Mouse (Mus musculus): ENCODE data around the gene Slc16a8. TPM values are rescaled to one million over a fixed set of nuclear protein-coding genes. Genes with fewer than 3 reads are reported as not detected.

Gene Slc16a8
- total and polyA plus RNA-seq, 2 experiments from 2014 or later, result 0.67 to 1.8 TPM

GRCm38 (mm10) chr15:79289441-79289840 lies 34.9 kb upstream of the Slc16a8 start:
- no peak for DNase-seq (ENCODE audit: low spot score)
- Histone ChIP-seq H3K9me3 (replicated peaks; ENCODE audit: control insufficient read depth, low read length) (no peaks in the 10 kb centered on the region), H3K9ac (replicated peaks; ENCODE audit: low read depth, low read length) (no peak overlapping the region), H3K27me3 (ENCODE audit: control insufficient read depth, insufficient read depth, low read length) (no peaks in the 10 kb centered on the region), H3K36me3 (replicated peaks; ENCODE audit: control insufficient read depth, insufficient read depth, low read length) (no peaks in the 10 kb centered on the region; the same call in 1 of the 2 replicates), H3K4me2 (ENCODE audit: low read depth, low read length) (no peak overlapping the region), H3K4me3 (ENCODE audit: low read depth, low read length) (no peak overlapping the region), H3K4me1 (ENCODE audit: control insufficient read depth, insufficient read depth) (no peaks in the 10 kb centered on the region), H3K27ac (ENCODE audit: low read depth) (no peak overlapping the region)
- WGBS, result 90% methylated on average over 12 of the region's 12 CpGs
- ATAC-seq (ENCODE audit: insufficient read depth, low read depth), result no peak; the same call in 1 of the 2 replicates
- no peak for TF ChIP-seq EP300 (IDR thresholded peaks at IDR 0.05; ENCODE audit: low read depth)
- no peak for TF ChIP-seq CTCF (IDR thresholded peaks at IDR 0.05; ENCODE audit: low read depth)

GRCm38 (mm10) chr15:79288387-79288786 lies 33.8 kb upstream of the Slc16a8 start:
- no peak overlapping the region for H3K27ac ChIP-seq (ENCODE audit: low read depth)
- H3K36me3 ChIP-seq (replicated peaks; ENCODE audit: control insufficient read depth, insufficient read depth, low read length), result no peaks in the 10 kb centered on the region; the same call in 1 of the 2 replicates
- no peaks in the 10 kb centered on the region for H3K27me3 ChIP-seq (ENCODE audit: control insufficient read depth, insufficient read depth, low read length)
- H3K4me2 ChIP-seq (ENCODE audit: low read depth, low read length), result no peak overlapping the region
- H3K4me3 ChIP-seq (ENCODE audit: low read depth, low read length), result no peak overlapping the region
- no peak overlapping the region for H3K9ac ChIP-seq (replicated peaks; ENCODE audit: low read depth, low read length)
- H3K9me3 ChIP-seq (replicated peaks; ENCODE audit: control insufficient read depth, low read length), result no peaks in the 10 kb centered on the region
- no peak for ATAC-seq (ENCODE audit: insufficient read depth, low read depth)
- 84% methylated on average over 3 of the region's 3 CpGs for WGBS
- TF ChIP-seq CTCF (IDR thresholded peaks at IDR 0.05; ENCODE audit: low read depth) (no peak), EP300 (IDR thresholded peaks at IDR 0.05; ENCODE audit: low read depth) (no peak)
- no peaks in the 10 kb centered on the region for H3K4me1 ChIP-seq (ENCODE audit: control insufficient read depth, insufficient read depth)
- DNase-seq (ENCODE audit: low spot score), result no peak

DNA sequence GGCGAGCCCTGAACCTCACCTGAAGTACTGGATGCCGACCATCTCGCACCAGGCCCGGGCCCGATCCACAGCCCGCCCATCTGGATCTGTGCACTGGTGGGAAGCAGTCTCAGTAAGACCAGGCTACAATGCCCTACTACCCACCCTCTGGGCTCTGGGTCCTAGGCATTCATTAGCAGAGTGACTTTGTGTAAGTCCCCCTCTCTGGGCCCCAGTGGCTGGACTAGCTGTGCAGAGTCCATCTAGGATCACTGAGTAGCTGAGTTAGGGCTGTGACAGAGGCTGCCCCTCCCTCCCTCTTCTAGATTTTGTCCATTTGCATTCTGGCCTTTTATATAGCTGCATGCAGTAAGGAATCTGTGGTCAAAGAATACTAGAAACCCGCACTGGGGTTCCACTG lies 32.5 kb upstream of the Slc16a8 start:
- Histone ChIP-seq H3K4me1 (ENCODE audit: control insufficient read depth, insufficient read depth) (no peaks in the 10 kb centered on the region), H3K27ac (ENCODE audit: low read depth) (no peak overlapping the region), H3K9me3 (replicated peaks; ENCODE audit: control insufficient read depth, low read length) (no peaks in the 10 kb centered on the region), H3K36me3 (replicated peaks; ENCODE audit: control insufficient read depth, insufficient read depth, low read length) (no peaks in the 10 kb centered on the region; the same call in 1 of the 2 replicates), H3K9ac (replicated peaks; ENCODE audit: low read depth, low read length) (no peak overlapping the region), H3K4me3 (ENCODE audit: low read depth, low read length) (no peak overlapping the region), H3K27me3 (ENCODE audit: control insufficient read depth, insufficient read depth, low read length) (no peaks in the 10 kb centered on the region), H3K4me2 (ENCODE audit: low read depth, low read length) (no peak overlapping the region)
- ATAC-seq (ENCODE audit: insufficient read depth, low read depth), result no peak
- no peak for DNase-seq (ENCODE audit: low spot score)
- no peak for TF ChIP-seq CTCF (IDR thresholded peaks at IDR 0.05; ENCODE audit: low read depth)
- TF ChIP-seq EP300 (IDR thresholded peaks at IDR 0.05; ENCODE audit: low read depth), result no peak
- WGBS, result 90% methylated on average over 7 of the region's 7 CpGs

- Histone ChIP-seq H3K36me3 (replicated peaks; ENCODE audit: control insufficient read depth, insufficient read depth, low read length) (no peaks in the 10 kb centered on the region; the same call in 1 of the 2 replicates), H3K9ac (replicated peaks; ENCODE audit: low read depth, low read length) (no peak overlapping the region), H3K4me2 (ENCODE audit: low read depth, low read length) (no peak overlapping the region), H3K4me3 (ENCODE audit: low read depth, low read length) (no peak overlapping the region), H3K9me3 (replicated peaks; ENCODE audit: control insufficient read depth, low read length) (no peaks in the 10 kb centered on the region), H3K4me1 (ENCODE audit: control insufficient read depth, insufficient read depth) (no peaks in the 10 kb centered on the region; the same call in 1 of the 2 replicates), H3K27ac (ENCODE audit: low read depth) (no peak overlapping the region), H3K27me3 (ENCODE audit: control insufficient read depth, insufficient read depth, low read length) (no peaks in the 10 kb centered on the region)
- WGBS, result 87% methylated on average over 7 of the region's 7 CpGs
- ATAC-seq (ENCODE audit: insufficient read depth, low read depth) (no peak), DNase-seq (ENCODE audit: low spot score) (no peak)
- TF ChIP-seq CTCF (IDR thresholded peaks at IDR 0.05; ENCODE audit: low read depth) (no peak), EP300 (IDR thresholded peaks at IDR 0.05; ENCODE audit: low read depth) (no peak)
These were observed 31.6 kb upstream of the Slc16a8 start for GRCm38 (mm10) chr15:79286141-79286540.

GRCm38 (mm10) chr15:79285399-79285798 lies 30.8 kb upstream of the Slc16a8 start, which contains the start of gene Baiap2l2:
Gene Baiap2l2, minus strand, starts transcription at chr15:79285537.
- H3K36me3 ChIP-seq (replicated peaks; ENCODE audit: control insufficient read depth, insufficient read depth, low read length), result no peaks in the 10 kb centered on the region; the same call in 1 of the 2 replicates
- no peaks in the 10 kb centered on the region; the same call in 1 of the 2 replicates for H3K4me1 ChIP-seq (ENCODE audit: control insufficient read depth, insufficient read depth)
- 83% methylated on average over 10 of the region's 10 CpGs for WGBS
- H3K27me3 ChIP-seq (ENCODE audit: control insufficient read depth, insufficient read depth, low read length), result no peaks in the 10 kb centered on the region
- H3K4me2 ChIP-seq (ENCODE audit: low read depth, low read length), result no peak within 1 kb of the TSS
- DNase-seq (ENCODE audit: low spot score) (no peak), ATAC-seq (ENCODE audit: insufficient read depth, low read depth) (no peak)
- H3K4me3 ChIP-seq (ENCODE audit: low read depth, low read length), result no peak within 1 kb of the TSS
- no peak within 1 kb of the TSS for H3K9ac ChIP-seq (replicated peaks; ENCODE audit: low read depth, low read length)
- H3K27ac ChIP-seq (ENCODE audit: low read depth), result no peak within 1 kb of the TSS
- H3K9me3 ChIP-seq (replicated peaks; ENCODE audit: control insufficient read depth, low read length), result no peaks in the 10 kb centered on the region
- TF ChIP-seq CTCF (IDR thresholded peaks at IDR 0.05; ENCODE audit: low read depth), result no peak

GRCm38 (mm10) chr15:79283371-79283770 lies 28.8 kb upstream of the Slc16a8 start:
- H3K9me3 ChIP-seq (replicated peaks; ENCODE audit: control insufficient read depth, low read length), result no peaks in the 10 kb centered on the region
- H3K36me3 ChIP-seq (replicated peaks; ENCODE audit: control insufficient read depth, insufficient read depth, low read length), result no peaks in the 10 kb centered on the region; the same call in 1 of the 2 replicates
- no peak overlapping the region for H3K27ac ChIP-seq (ENCODE audit: low read depth)
- WGBS, result 76% methylated on average over 4 of the region's 4 CpGs
- no peak overlapping the region for H3K4me2 ChIP-seq (ENCODE audit: low read depth, low read length)
- no peak overlapping the region for H3K4me3 ChIP-seq (ENCODE audit: low read depth, low read length)
- ATAC-seq (ENCODE audit: insufficient read depth, low read depth), result no peak
- TF ChIP-seq EP300 (IDR thresholded peaks at IDR 0.05; ENCODE audit: low read depth) (no peak), CTCF (IDR thresholded peaks at IDR 0.05; ENCODE audit: low read depth) (no peak)
- no peak for DNase-seq (ENCODE audit: low spot score)
- H3K27me3 ChIP-seq (ENCODE audit: control insufficient read depth, insufficient read depth, low read length), result no peaks in the 10 kb centered on the region
- H3K4me1 ChIP-seq (ENCODE audit: control insufficient read depth, insufficient read depth), result no peaks in the 10 kb centered on the region; the same call in 1 of the 2 replicates
- no peak overlapping the region for H3K9ac ChIP-seq (replicated peaks; ENCODE audit: low read depth, low read length)

Measured in heart, postnatal 0 days (tissue).